Mouse (Mus musculus) cortical plate, adult 2 months (tissue): ENCODE data around the gene Smarcc2.

Source experiments
- CTCF ChIP-seq: fragments of 200-500 bp; IDR thresholded peaks from 2 replicates; pipeline ENCODE4 v1.5.1; 2011; ENCODE audit warnings: mild to moderate bottlenecking, control low read depth, low read length; ENCODE audit not compliant: insufficient read depth; ENCODE audit errors: extremely low read depth
- POLR2A ChIP-seq: fragments of 200-500 bp; IDR thresholded peaks from 2 replicates; pipeline ENCODE4 v1.6.1; 2011; ENCODE audit warnings: mild to moderate bottlenecking, low read length, control low read depth; ENCODE audit not compliant: insufficient read depth; ENCODE audit errors: extremely low read depth

DNA sequence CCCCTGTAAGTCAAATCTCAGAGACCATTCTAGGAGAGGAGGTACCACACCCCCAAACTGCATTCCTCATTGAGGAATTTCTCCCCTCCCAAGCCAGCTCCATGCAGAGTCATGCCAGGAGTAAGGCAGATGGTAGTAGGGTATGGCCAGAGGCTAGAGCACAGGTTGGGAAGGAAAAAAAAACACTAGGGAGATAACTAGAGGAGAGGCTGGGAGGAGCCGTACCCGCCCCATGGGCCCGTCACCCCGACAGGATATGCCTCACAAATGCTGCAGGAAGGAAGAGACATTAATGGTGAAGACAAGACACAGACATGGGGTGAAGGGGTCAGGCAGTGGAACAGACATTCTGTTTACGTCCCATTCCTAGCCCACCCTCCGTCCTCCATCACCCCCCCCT is 32.4 kb downstream of the Smarcc2 start:
- no peak for TF ChIP-seq CTCF
- no peak for TF ChIP-seq POLR2A
